Mouse (Mus musculus) kidney, adult 2 months (tissue): Measurements from ENCODE around the gene Ampd3.

ENCODE experiments used
- CTCF ChIP-seq: fragments of 200-500 bp; conservative IDR thresholded peaks from 2 replicates; pipeline ENCODE4 v1.5.1; 2011; ENCODE audit warnings: low read depth, mild to moderate bottlenecking, control low read depth, low read length, moderate library complexity, mixed read lengths; ENCODE audit not compliant: insufficient read depth, insufficient read length
- POLR2A ChIP-seq: fragments of 200-500 bp; IDR thresholded peaks from one replicate; pipeline ENCODE4 v1.6.1; 2011; ENCODE audit warnings: low read depth, low read length, control low read depth

GRCm38 (mm10) chr7:110742022-110742421 lies 26.0 kb upstream of the Ampd3 start:
- TF ChIP-seq CTCF (no peak), POLR2A (no peak)
